Mouse (Mus musculus) testis, postnatal 14 days (tissue): ENCODE data around the gene Camta1.
A peak's percentile ranks its signal among the peaks of the same experiment; 100 is the strongest.

Experiments
- DNase-seq: peaks from one replicate; pipeline ENCODE4 v3.0.0; 2021; ENCODE audit warnings: low spot score

The Camta1 gene

DNA sequence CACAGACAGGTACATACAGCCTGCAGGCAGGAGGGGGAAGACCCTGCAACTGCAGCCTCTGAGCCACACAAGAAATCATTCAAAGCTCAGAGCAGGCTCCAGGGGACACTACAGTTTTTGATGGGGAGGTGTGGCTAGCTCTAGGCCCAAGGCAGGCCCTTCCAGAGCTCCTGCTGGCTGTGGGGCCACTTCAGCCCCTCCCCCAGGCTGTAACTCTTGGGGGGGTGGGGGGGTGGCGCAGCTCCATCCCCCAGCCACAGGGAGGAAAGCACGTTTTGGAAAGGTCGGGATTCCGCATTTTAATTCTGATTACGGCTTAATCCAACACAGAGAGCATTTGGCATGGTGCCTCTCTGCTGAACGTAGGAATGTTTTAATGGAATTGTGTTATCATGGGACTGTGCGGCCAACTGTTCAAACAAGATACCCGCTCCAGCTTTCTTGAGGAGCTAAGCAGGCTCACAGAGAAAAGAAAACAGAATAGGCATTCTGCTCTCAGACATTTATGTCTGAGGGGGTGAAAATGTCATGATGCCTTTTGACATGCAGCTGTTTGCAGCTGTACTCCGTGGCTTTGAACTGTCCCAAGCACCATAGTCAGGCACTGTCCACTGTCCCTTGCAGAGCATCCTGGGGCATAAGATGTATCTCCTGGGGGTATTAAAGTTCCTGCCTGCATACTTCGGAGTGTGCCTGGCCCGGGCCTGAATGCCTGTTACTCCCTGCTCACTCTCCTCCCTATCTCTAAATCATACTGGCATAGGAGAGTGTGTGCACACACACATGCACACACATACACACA is 344.5 kb downstream of the Camta1 start:
- no peak for DNase-seq

DNA sequence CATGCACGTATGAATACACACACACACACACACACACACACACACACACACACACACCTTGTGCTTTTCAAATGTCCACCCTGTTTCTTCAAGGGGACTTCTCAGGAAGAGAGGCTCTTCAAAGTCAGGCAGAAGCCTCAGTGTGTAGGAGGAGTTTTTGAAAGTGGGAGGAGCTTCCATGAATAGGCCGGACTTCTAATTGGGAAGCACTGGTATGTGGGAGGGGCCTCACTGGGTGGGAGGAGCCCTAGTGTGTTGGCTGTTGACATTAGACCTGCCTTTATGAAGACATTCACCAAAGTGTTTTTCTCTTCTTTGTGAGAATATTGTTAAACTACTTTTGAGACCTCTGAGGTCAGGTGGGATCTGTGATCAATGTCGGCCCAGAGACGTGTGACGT is 346.4 kb downstream of the Camta1 start:
- DNase-seq, result peak; percentile 15

DNA sequence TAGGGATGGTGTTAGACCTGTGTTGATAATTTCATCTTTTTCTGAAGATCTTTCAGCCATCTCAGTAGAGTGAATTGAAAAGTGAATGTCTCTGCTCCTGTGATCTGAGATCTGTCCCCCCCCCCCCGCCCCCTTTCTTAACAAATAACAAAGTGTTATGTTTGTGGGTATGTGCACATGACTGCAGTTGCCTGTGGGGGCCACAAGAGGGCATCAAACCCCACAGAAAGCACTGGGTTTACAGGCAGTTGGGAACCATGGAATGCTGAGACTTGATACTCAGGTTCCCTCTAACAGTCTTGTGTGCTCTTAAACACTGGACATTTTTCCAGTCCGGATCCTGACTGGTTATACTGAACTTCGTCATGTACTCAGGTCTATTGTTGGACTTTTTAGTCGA is 350.6 kb downstream of the Camta1 start:
- peak; percentile 12 for DNase-seq

DNA sequence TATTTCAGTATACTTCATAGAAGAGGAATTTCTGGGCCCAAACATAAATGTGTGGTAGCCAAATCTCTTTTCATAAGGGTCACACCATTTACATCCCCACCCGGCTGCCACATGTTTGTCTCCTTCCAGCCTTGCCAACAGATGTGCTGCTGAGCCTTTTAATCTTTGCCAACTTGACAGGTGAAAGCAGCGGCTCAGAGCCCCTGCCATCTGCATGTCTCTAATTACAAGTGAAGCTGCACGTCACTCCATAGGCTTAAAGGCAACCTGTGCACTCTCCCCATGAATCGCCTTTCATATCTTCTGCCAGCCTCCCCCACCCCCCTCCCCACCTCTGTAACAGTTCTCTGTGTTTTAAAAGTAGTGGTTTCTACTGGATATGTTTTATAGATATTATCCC is 351.3 kb downstream of the Camta1 start:
- DNase-seq, result no peak

DNA sequence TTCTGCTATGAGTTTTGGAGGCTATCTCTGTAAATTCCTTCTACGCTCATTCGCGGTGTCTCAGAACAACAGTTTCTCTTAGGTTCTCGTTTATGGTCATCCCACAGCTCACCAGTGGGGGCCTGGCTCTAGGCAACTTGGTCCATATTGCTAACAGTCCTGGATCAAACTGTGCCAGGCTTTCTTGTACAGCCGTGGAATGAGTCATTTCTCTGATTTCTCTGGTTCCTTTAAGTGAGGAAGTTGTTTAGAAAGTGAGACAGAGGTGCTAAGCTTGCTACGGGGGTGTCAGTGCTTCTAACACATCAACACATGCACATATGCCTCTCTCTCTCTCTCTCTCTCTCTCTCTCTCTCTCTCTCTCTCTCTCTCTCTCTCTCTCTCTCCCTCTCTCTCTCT is 355.0 kb downstream of the Camta1 start:
- no peak for DNase-seq

DNA sequence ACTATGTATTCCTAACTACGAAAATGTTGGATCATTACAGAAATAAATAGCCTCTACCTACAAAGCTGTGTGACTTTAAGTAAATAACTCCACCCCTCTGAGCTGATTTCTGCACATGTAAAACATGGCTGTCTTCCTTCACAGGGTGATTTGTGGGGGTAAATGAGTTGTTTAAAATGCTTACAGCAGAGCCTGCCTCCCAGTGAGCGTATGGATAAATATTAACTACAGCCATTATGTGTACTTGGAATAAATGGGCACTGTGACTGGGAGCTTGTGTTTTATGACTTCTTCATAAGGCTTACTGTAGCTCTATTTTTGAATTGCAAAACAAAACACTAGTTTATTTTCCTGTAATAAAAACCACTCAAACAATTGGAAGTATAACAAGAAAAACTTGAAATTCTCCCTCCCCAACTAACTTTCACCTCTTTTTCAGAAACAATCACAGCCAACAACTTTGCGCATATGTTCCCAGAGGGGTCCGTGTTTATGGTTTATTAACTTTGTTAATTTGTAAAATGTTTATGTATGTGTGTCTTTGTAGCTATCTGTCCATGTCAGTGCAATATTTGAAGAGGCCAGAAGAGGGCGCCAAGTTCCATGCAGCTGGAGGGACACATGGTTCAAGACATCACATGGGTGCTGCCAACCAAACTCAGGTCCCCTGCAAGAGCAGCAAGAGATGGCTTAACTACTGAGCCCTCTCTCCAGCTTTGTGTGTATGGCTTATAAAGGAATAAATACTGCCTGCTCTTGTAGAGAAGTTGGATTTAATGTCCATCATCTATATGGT is 363.0 kb downstream of the Camta1 start:
- DNase-seq, result no peak

DNA sequence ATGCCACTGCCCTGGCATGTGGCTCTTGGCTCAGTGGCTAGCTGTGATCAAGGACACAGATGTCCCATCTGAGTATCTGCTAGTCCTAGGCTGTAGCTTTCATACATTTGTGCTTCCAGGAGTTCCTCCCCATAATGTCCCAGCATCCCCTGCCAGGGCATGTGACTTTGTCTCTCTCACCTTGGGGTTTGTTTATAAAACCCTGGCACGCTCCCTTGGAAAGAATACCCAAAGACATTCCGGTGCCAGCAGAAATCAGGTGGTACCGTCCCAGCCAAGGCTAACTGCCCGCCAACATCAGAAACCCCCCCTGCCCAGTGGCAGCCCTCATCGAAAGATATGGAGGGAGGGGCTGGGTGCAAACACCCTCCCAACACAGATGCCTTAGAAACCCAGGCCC is 365.1 kb downstream of the Camta1 start:
- DNase-seq, result no peak

DNA sequence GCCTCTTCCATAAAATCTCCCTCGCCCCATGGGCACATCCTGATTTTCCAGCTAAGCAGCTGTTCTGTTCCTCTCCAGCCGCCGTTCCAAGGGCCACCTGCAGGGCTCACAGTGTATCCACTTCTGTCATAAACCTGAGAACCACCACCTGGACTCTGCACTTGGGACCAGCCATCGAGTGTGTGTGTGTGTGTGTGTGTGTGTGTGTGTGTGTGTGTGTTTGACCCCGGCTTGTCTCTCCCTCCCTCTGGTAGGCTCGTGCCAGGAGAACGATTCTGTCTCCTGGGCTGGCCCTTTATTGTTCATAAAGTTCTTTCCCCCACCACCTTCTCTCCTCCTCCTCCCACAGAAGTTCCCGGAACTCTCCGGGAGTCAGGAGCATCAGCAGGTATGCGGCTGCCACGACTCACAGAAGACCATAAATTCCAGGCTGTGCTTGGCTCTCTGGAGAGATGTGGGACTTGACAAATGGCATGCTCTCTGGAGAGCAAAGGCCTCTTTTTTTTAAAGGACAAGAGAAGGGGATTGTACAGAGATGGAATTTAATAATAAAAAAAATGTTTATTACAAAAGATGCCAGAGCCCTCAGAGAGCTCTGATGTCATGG is 366.3 kb downstream of the Camta1 start:
- no peak for DNase-seq

DNA sequence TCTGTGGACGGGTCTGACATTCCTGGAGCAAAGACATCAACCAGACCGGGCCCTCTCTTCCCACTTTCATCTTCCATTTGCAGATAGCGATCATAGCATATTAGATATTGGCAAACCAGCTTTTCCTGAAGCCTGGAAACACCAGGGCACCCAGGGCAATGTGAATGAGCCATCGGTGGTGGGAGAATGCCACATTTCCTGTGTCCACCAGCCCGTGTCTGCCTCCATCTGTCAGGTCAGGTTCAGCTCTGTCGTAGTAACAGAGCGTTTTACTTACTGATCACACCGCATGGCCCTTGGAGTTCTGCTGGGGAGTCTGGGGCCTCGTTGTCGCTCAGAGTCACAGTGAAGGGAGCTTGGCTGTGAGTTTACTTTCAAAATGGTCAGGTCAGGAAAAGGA is 368.9 kb downstream of the Camta1 start:
- no peak for DNase-seq

DNA sequence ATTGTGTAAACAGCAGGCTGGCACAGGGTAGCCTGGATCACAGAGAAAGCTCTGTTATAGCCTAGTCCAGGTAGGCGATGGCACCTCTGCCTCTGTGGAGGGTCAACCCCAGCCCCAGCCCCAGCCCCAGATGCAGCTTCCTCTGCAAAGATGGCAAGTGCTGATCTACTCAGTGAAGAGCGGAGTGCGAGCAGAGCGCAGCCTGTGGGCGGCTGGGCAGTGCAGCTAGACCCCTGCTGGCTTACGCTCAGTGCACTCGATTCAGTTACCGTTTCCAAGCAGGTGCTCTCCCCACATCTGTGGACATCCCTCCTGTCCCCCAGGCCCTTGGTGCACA is 377.7 kb downstream of the Camta1 start:
- no peak for DNase-seq

DNA sequence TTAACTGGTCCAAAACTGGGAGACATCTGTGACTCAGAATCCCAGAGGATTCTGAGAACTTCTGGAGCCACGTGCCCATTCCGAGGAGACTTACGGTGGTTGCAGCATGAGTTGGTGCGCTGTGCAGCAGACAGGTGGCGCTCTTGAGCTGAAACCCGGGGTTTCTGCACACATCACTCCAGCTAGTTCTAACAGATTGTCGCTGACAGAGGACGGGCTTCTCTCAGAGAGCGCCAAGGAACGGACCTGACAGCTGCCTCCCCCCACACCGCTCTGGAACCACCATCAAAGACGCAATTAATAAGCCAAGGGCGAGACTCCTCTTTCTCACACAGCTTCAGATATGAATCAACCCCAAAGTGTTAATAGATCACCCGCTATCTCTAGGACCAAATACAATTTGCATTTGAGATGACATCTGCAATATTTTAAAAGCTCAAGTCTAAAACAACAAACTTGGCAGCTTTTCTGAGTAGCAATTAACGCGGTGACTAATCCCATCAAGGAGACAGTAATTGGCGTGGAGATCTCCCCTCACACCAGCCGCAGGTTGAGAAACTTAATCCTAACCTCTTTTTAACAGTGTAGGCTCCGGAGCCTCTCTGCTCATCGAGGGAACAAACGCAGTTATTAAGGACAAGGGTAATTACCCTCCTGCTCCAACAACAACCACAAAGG is 378.2 kb downstream of the Camta1 start:
- peak; percentile 24 for DNase-seq

DNA sequence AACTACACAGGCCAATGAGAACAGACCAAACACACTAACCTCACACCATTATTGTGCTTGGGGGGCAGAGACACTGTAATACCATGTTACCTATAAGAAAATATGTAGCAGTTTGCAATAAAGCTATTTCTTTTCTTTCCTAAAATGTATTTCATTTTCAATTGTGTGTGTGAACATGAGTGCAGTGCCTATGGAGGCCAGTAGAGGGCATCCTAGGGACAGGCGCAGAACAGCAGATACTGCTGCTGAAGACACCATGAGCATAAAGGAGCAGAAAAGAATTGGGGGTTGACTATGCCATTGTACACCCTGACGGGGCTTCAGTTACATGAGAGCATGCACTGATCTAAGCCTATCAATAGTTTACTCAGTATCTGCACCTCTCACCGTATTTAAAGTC is 380.7 kb downstream of the Camta1 start:
- DNase-seq, result no peak

DNA sequence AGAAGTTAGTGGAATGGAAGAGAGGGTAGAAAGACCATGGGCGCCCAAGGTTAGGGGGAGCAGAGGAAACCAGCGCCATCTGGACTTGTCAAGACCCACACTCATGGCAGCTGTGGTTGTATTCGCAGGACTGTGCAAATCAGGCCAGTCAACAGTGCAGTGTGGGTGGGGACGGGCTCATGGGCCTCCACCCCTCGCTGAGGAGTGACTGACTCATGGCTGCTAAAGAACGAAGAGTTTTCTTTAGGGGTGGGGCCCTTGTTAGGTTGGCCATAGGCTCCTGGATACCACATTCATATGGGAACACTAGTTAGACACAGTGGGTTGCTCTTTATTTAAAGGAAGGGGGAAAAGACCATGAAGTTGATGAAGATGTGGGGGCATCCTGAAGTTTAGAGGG is 383.7 kb downstream of the Camta1 start:
- DNase-seq, result no peak

DNA sequence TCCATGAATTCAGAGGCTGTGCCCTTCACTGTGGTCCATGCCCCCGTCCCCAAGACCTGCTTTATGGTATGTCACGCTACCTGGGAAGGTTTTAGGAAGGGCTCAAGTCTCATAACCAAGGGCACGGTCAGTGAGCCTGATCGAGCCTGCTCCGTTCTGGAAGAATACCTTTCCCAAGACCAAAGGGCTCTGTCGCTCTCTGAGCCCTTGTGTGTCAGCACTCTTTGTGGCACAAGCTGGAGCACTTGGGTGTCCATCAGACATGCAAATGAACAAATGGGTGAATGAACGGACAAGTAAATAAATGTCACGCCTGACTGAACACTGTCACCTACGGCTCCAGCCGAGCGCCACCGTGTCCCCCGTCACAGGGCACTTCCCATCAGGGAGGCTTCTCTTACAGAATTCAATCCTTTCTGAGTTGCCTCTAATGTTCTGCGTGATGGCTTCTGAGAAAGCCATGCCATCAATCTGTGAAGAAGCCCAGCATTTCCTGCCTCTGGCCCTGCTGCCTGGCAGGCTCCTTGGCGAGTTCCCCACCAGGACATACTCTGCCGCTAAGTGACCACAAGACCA is 386.7 kb downstream of the Camta1 start:
- no peak for DNase-seq

DNA sequence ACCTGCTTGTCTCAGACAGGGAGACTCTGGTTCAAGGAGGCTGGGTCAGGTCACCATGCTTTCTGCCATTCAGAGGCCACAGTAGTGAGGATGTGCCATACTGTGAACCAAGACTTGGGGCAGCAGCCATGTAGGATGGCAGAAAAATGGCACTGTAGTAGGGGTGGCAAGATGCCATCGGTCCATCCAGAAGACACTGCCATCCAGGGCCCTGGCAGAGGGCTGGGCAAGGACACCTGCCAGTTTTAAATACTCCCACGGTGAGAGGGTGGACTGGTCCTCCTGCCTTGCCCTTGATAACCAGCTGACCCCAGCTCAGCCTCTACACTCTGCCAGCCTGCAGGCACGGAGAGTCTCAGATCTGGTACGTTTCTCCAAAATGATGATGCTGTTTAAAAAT is 389.8 kb downstream of the Camta1 start:
- DNase-seq, result no peak

DNA sequence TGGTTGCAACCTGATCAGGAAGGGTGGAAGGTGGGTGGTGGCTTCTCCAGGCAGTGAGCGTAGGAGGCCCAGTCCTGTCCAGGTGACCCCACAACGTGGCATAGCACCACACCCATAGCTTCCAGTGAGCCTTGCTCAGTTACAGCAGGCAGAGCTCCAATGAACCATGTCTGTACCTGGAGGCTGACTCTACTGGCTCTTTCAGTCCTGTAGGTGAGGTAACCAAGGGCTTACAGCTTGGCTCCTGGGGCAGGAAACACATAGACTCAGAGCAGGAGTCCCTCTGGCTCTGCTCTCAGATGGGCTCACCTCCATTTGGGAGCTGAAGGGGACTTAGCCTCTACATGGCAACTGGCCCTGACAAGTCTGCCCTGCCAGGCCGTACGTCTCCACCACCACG is 393.3 kb downstream of the Camta1 start:
- no peak for DNase-seq

DNA sequence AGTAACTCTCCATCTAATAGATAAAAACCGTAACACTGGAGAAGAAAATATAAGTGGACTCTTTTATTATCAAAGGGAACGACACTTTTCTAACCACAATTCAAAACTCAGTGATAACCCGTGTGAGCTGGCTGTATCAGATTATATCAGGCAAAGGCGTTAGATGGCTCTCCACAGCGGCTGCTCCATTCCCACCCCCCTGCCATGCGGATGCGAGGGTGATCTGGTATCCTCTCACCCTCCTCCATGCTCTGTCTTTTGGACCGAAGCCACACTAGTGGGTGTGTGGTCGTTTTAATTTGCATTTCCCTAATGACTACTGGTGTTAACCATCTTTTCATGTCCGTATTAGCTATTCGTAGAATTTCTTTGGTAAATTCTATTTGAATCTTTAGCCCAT is 403.0 kb downstream of the Camta1 start:
- no peak for DNase-seq

DNA sequence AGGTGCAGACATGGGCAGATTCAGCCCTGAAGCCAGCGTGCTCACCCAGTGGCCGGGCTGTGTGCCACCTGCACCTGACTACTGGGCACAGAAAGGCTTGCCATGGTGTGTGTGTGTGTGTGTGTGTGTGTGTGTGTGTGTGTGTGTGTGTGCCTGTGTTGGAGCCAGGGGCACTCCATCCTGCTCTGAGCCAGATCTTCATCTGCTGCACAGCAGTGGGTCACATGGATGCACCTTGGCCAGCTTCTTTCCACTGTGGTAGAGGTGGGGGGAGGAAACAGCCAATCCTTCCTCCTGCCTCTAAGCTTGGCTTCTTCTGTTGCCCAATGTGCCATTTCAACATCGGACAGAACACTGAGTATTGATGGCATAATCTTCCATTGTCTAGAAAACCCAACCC is 407.1 kb downstream of the Camta1 start:
- DNase-seq, result no peak

DNA sequence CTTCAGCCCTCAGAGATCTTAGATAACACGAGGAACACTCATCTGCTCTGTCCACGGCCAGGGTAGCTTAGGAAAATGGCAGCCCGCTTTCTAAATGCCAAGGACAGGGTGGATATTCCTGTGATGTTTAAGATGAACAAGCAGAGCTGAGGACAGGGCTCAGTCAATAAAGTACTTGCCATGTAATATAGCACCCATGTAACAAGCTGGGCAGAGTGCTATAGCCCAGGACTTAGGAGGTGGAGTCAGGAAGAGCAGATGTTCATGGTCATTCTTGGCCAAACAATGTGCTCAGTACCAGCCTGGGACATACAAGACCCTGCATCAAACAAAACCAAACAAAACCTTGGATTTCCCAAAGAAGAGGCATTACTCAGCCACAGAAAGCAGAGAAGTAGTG is 407.6 kb downstream of the Camta1 start:
- no peak for DNase-seq

DNA sequence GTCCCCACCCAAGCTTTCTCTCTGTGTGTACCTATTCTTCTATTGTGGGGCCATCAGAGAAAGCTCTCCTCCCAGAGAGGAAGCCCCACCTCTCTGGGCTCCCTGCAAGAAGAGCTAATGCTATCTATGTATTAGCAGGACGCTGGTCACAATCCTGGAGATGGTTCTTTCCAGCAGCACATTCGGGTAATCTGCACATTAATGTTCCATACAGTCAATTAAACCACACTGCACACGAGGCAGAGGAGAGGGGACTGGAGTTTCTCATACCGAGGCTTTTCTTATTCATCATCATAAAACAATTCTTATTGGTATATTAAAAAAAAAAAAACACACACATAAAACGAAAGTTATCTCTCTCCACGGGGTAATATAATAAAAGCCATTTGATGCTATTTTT is 409.8 kb downstream of the Camta1 start:
- DNase-seq, result no peak

DNA sequence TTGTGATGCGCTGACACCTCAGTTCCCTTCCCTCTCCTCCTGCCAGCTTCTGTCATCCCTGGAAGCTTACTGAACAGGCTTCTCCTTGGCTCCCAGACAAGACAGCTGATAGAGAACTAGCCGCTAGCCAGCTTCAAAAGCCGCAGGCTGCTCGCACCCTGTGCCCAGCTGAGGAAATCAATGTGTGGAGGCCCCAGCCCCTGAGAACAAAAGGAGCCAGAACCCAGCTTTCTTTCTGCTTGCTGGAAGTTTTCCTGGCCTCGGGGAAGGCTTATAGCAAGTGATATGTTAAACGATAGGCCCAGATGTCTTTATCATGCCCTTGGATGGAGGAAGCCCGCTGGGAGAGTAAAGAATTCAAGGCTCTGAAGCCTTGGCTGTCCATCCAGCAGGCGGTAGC is 411.7 kb downstream of the Camta1 start:
- DNase-seq, result no peak

DNA sequence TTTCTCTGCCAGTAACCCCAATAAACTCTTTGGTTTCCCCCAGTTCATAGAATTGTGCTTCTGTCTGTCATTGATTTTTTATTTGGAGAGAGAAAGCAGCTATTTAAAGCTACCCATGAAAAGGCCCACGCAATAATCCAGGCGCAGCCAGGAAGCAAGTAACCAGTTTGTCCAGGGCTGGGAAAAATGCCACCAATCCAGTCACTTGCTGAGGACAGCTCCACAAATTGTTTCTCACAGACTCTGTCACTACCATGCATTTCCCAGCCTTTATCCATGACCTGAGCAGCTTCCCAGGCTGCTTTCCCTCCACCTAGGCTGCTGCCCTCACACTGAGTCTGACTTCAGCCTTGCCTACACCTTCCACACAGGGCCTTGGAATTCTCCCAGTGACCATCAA is 413.3 kb downstream of the Camta1 start:
- DNase-seq, result no peak
